ENCODE assay signal across 7 mouse cellular contexts in genomic region chr10:110976046-110976445, GRCm38 (mm10). TPM values are rescaled to one million over a fixed set of nuclear protein-coding genes. Genes with fewer than 3 reads are reported as not detected.
DNase-seq lines count a peak whose midpoint lies in the region; ATAC-seq and TF ChIP-seq lines count a peak whose summit lies in the region.

No protein-coding gene starts in this region.

- no peak overlapping the region for H3K4me3 ChIP-seq in neural tube, embryonic 11.5 days (ENCODE audit: low read depth, low read length)
- no peak overlapping the region for H3K4me3 ChIP-seq in lung, embryonic 15.5 days

- CTCF ChIA-PET in Patski (lab: Charles Lee): interaction anchor here (1.0 to 4.4 kb wide), 9 partner anchors 9 to 190 kb away, joined by 3 to 22 read pairs (median 5); no protein-coding TSS in a partner anchor

- 0 out of 2 replicates have a peak, but pooled peaks cover 2% of the 10 kb centered on the region for H3K36me3 ChIP-seq in neural tube, embryonic 11.5 days (ENCODE audit: control insufficient read depth, insufficient read depth, low read length)
- peaks cover 11% of the 10 kb centered on the region for H3K36me3 ChIP-seq in lung, embryonic 15.5 days

- whole genome bisulfite sequencing in neural tube, embryonic 11.5 days: 13% methylated on average over 1 of the region's 1 CpGs
- 6% methylated on average over 1 of the region's 1 CpGs for WGBS in lung, embryonic 15.5 days

- peak; percentile 53 for DNase-seq in neural tube, embryonic 11.5 days (ENCODE audit: low spot score)
- no peak for DNase-seq in neural tube, embryonic 10.5 days (ENCODE audit: extremely low spot score, low spot score)
- DNase-seq in Patski (ENCODE audit: low read depth, low spot score): no peak
- DNase-seq in cerebellum, postnatal 25 days: peak; percentile 36 to 63
- peak; percentile 28 for DNase-seq in skeletal muscle tissue, adult 2 months (ENCODE audit: low read depth, low spot score)

- no peaks in the 10 kb centered on the region for H3K4me1 ChIP-seq in neural tube, embryonic 11.5 days (ENCODE audit: control insufficient read depth, insufficient read depth, low read length)
- H3K4me1 ChIP-seq in lung, embryonic 15.5 days: peaks cover 10% of the 10 kb centered on the region; the same call in 1 of the 2 replicates

- no peak overlapping the region for H3K4me2 ChIP-seq in neural tube, embryonic 11.5 days (ENCODE audit: low read depth)
- H3K4me2 ChIP-seq in lung, embryonic 15.5 days: no peak overlapping the region

- peak; percentile 80 for TF ChIP-seq CTCF in Patski (IDR thresholded peaks at IDR 0.05)

- H3K27me3 ChIP-seq in neural tube, embryonic 11.5 days (ENCODE audit: control insufficient read depth, insufficient read depth, low read length): no peaks in the 10 kb centered on the region
- no peaks in the 10 kb centered on the region for H3K27me3 ChIP-seq in Patski
- H3K27me3 ChIP-seq in lung, embryonic 15.5 days: no peaks in the 10 kb centered on the region

- POLR2A ChIA-PET in Patski (lab: Charles Lee): interaction anchor here (1.1 kb wide), 1 partner anchor 66 kb away, joined by 3 read pairs; no protein-coding TSS in a partner anchor

- no peaks in the 10 kb centered on the region for H3K9me3 ChIP-seq in neural tube, embryonic 11.5 days (ENCODE audit: control insufficient read depth, low read length)
- H3K9me3 ChIP-seq in lung, embryonic 15.5 days: no peaks in the 10 kb centered on the region

- no peak overlapping the region for H3K9ac ChIP-seq in neural tube, embryonic 11.5 days (ENCODE audit: low read length)
- H3K9ac ChIP-seq in lung, embryonic 15.5 days: no peak overlapping the region

- no peak overlapping the region for H3K27ac ChIP-seq in neural tube, embryonic 11.5 days (ENCODE audit: low read depth, low read length)
- no peak overlapping the region for H3K27ac ChIP-seq in lung, embryonic 15.5 days

- in situ Hi-C loops in Patski (cut with MboI; ENCODE audit: low pct_unique_long_range_greater_than_20kb): loop anchor here (5.0 kb wide), 1 partner anchor 184 kb away; no protein-coding TSS in a partner anchor

- ATAC-seq in neural tube, embryonic 11.5 days (ENCODE audit: insufficient read depth, low FRiP score, low TSS enrichment): no peak
- peak; percentile 76 for ATAC-seq in Patski
- ATAC-seq in hematopoietic stem cell, adult 5-6 weeks (replicated peaks in 1 of 2; ENCODE audit: insufficient read depth in 1 of 2, low FRiP score in 2 of 2, low TSS enrichment in 1 of 2, low read depth in 1 of 2, poor library complexity in 2 of 2, severe bottlenecking in 2 of 2): peak; percentile 74 to 79
- ATAC-seq in lung, embryonic 15.5 days (ENCODE audit: borderline replicate concordance, extremely low read depth, low FRiP score, low TSS enrichment): 0 out of 2 replicates have a peak, but pooled peaks have one; percentile 19

RNA-seq across cellular contexts. Expression of gene Zdhhc17, which starts 33.9 kb away (rescaled TPM):
- 29.4 and 31.2 TPM in 2 replicates for polyA plus RNA-seq in neural tube, embryonic 11.5 days (2014; fragmentation: Nextera tagmentation; extraction: Ambion mirVana)
- 20.6 TPM for polyA plus RNA-seq in Patski (2021)
- total RNA-seq in hematopoietic stem cell, adult 5-6 weeks (2017): 38.5 and 50.2 TPM in 2 replicates
- polyA plus RNA-seq in lung, embryonic 15.5 days (2015; fragmentation: Nextera tagmentation; extraction: Ambion mirVana): 20.5 and 20.9 TPM in 2 replicates

RNA-seq across cellular contexts. Expression of gene Csrp2, which starts 56.5 kb away (rescaled TPM):
- 152 and 165 TPM in 2 replicates for polyA plus RNA-seq in neural tube, embryonic 11.5 days (2014; fragmentation: Nextera tagmentation; extraction: Ambion mirVana)
- 17.6 TPM for polyA plus RNA-seq in Patski (2021)
- total RNA-seq in hematopoietic stem cell, adult 5-6 weeks (2017): 41.6 and 73.7 TPM in 2 replicates
- 185 and 193 TPM in 2 replicates for polyA plus RNA-seq in lung, embryonic 15.5 days (2015; fragmentation: Nextera tagmentation; extraction: Ambion mirVana)

Comparison
In these comparisons a context has a peak if more than half of its experiments do, and no peak if none do; other contexts are left out.
1. DNase-seq: peak in neural tube, embryonic 11.5 days (single experiment), cerebellum, postnatal 25 days (2 of 2) and skeletal muscle tissue, adult 2 months (single experiment); none in neural tube, embryonic 10.5 days (single experiment) and Patski (single experiment).